Mouse (Mus musculus): ENCODE results near the gene Tcea3.

Tcea3 gene

DNA sequence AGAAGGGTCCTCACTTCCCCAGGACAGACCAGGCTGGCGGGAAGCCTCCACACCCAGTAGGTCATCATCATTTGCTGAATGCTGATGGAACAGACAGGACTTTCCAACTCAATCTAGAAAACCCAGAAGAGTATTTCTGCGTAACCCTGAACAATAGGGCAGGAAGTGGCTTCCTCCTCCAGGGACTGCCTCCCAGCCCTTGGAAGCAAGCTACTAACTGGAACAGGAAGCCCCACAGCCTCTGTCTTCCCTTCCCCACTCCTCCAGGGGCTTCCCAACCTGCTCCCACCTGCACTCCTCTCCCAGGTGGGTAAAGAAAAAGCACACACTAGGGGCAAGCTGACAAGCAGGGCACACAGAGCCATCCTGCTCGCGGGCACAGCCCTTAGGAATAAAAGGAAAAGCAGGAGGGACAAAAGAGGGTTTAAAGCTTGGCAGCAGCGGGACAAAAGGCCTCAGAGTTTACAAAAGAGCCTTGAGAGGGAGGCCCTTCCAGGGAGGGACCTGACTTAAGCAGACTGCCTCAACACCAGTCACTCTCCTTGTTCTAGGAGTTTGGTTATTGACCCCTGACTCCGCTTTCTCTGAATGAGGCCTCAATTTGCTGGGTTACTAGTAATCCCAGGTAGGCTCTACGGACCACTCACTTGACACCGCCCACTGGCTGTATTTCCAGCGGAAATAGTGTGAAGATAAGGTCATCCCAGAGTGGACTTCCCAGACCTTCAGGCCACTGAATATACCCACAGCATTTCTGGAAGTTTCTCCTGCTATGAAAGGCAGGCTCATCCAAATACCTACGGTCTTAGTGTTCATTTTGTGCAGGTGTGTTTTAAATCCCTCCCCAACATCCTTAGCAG, 35.3 kb downstream of the Tcea3 start:
- no peak for DNase-seq

DNA sequence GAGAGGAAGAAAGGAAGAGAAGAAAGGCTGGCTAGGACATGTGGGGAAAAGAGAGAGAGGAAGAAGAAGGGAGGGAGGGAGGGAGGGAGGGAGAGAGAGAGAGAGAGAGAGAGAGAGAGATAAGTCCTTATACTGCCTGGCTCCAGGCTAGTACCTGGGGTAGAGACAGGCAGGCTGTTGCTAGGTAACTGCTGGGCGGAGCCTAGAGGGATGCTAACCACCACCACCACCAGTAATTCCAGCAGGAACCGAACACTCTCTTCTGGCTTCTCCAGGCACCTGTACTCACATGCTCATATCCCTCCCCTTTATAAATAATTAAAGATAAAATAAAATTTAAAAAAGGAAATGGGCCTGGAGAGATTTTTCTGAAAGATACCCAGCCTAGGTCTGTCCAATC, 36.3 kb downstream of the Tcea3 start:
- DNase-seq, result no peak

DNA sequence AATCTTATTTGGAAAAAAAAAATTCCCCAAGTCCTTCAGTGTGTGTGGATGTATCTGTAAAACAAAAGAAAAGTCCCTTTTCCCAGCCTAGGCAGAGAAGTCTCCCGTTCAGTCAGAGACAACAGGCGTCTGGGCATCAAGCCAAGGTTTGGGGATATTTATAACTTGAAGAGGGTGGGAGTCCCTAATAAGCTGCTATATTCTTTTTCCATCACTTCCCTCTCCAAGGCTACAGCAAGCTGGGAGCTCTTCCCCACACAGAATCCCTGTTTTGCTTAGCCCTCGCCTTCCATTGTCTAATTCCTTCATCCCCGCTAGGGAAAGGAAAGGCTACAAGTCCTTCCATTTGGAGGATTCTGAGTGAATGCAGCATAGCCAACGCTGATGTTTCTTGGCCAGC, 36.9 kb downstream of the Tcea3 start, which contains the start of gene Zfp46:
Zfp46 (plus strand) TSS at position 229 of the 400 bp plus-strand sequence.
- DNase-seq, result no peak

DNA sequence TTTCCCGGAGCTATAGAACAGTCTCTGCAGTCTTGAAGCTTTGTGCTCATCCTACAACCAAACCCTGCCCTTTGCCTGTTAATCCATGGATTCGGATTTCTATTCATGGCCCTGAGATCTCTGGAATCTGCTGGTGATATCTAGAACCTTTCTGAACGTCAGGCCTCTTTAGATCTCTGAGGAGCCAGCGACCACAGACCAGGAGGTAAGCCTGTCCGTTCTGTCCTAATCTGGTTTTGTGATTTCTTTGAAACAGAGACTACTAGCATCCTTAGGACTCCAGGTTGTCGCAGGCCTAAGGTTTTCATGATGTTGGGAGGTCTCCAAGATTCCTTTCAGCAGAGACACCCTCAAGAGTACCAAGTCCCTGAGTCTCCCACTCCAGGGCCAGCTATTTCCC, 37.4 kb downstream of the Tcea3 start:
- no peak for DNase-seq

DNA sequence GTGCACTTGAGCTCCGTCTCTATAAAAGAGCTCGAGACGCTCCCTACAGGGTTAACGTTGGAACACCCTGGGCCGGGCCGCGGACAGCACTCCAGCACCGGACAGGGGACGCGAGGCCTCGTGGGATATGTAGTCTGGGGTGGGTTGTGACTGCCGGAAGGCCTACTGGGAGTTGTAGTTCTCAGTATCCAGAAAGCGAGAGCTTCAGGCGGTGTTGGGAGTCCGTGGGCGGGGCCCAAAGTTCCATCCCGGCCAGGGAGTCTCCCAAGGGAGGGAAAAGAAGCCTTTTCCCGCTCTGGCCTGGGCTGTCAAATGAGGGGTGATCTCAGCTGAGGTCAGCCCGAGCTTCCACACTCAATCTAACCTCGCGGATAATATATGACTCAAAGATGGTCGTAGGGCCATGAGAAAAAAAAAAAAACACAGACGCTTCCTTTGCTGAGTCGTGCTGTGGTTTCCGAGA, 37.9 kb downstream of the Tcea3 start:
- DNase-seq, result peak; percentile 84 to 86

DNA sequence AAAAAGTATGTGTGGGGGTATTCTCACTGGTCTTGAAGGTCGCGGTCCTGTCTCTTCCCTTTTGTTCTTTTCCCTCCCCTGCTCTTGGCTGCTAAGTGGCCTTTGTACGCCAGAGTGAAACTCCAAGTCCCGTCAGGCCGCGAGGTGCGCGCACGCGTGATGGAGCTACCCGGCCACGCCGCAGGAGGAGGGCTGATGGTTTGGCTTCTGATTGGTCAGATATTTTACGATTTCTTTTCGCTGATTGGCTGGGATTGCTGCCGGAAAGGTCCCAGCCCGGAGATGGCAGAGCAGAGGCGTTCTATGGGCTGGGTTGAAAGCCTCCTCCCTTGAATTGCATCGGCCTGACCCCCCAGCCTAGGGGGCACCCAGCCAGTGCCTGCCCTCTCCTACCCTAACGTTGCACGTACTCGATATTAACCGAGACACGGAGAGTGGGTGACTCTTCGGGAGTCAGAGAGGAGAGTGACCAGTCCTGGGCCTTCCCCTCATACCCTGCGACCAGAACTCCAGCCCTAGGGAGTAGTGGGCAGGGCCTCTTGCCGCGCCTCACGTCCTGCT, 38.4 kb downstream of the Tcea3 start:
- peak; percentile 90 to 92 for DNase-seq

DNA sequence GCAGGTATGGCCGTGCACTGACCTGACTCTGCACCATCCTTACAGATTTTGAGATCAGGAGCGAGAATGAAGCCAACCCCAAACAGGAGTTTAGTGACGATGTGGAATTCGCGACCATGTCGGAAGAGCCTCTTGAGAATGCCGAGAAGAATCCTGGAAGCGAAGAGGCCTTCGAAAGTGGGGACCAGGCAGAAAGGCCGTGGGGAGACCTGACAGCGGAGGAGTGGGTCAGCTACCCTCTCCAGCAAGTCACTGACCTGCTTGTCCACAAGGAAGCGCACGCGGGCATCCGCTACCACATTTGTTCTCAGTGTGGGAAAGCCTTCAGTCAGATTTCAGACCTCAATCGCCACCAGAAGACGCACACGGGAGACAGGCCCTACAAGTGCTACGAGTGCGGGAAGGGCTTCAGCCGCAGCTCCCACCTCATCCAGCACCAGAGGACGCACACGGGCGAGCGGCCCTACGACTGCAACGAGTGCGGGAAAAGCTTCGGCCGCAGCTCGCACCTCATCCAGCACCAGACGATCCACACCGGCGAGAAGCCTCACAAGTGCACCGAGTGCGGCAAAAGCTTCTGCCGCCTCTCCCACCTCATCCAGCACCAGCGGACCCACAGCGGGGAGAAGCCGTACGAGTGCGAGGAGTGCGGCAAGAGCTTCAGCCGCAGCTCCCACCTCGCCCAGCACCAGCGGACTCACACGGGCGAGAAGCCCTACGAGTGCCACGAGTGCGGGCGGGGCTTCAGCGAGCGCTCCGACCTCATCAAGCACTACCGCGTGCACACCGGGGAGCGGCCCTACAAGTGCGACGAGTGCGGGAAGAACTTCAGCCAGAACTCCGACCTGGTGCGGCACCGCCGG, 42.6 kb downstream of the Tcea3 start:
- no peak for DNase-seq

DNA sequence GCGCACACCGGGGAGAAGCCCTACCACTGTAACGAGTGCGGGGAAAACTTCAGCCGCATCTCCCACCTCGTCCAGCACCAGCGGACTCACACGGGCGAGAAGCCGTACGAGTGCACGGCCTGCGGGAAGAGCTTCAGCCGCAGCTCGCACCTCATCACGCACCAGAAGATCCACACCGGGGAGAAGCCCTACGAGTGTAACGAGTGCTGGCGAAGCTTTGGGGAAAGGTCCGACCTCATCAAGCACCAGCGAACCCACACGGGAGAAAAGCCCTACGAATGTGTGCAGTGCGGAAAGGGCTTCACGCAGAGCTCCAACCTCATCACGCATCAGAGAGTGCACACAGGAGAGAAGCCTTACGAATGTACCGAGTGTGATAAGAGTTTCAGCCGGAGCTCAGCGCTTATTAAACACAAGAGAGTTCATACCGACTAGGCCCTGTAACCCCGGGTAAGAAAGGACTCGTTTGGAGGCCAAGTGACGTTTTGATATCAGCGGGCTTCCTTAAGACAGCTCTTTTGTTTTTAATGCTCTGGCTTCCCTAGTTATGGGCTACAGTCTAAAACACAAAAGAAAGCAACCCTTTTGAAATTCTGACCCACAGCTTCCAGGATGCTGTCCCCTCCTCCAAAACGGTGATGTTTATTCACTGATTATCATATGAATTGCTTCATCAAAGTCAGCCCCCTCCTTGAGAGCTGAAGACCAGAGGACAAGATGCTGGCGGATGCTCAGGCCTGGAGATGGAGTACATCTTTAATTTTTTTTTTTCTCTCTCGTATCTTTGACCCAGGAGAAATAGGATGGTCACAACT, 43.5 kb downstream of the Tcea3 start:
- no peak for DNase-seq

DNA sequence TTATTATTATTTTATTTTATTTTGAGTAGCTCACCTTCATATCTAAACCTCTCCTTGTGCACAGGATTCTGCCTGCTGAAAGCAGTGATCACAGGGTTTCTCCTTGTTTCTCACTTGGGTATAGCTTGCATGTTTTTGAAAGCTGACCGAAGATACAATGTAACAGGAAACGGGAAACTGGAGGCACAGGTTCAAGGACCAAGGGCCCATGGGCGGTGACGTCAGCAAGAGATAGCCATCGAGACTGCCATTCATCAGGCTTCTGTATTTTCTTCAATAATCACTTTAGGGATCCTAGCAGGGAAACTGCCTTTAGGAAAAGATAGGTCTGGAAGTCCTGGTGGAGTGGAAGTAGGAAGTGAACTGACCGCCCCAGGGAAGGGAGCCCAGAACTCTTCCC, 44.2 kb downstream of the Tcea3 start:
- DNase-seq, result no peak

DNA sequence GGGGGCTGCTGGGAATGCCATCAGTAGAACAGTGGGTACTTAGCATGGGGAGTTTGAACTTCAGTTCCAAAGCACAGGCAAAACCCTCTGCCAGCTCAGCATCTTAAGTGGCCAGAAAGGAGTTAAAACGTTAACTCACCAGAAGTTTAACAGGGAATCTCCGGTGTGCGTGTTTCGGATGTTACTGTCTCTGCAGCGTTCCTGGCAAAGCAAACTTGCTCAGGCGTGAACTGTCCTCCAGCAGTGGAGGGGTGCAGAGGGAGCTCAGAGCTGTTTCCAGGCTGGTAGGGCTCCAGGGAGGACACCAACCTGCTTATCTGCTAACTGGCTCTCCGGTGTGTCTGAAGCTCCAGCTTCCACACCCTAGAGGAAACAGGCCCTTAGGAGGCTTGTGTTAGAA, 48.4 kb downstream of the Tcea3 start:
- no peak for DNase-seq

DNA sequence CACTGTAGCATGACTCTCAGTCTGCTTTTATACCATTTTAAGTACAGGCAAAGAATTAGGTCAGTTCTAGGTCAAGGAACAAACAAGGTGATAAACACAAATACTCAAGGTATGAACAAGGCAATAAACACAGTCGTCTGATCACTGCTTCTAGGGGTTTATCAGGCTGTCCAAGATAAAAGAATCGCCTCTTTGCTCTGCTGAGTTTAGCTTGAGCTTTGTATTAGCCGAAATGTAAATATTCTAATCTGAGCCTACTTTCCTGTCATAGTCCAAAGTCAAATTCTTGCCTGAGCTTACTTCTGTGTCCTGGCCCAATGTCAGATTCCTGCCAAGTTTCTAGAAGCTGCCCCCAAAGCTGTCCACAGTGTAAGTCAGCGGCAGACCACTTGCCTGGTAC, 54.9 kb downstream of the Tcea3 start:
- DNase-seq, result no peak

DNA sequence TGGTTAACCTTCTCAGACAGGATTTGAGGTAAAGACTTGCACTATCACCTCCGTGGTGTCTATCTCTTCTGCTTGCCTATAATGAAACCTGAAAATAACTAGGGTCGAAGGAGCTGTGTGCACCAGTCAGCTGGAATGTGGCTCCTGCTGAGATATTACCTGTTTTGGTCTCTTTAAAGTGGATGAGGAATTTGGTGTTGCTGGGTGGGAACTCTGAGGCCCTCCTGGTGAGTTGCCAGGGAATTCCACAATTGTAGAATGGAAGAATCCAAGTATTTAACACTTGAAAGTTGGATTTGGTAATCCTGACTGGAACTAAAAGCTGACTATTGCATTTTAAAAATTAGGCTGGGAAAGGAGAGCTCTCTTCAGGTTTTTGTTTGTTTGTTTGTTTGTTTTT, 56.7 kb downstream of the Tcea3 start:
- no peak for DNase-seq

DNA sequence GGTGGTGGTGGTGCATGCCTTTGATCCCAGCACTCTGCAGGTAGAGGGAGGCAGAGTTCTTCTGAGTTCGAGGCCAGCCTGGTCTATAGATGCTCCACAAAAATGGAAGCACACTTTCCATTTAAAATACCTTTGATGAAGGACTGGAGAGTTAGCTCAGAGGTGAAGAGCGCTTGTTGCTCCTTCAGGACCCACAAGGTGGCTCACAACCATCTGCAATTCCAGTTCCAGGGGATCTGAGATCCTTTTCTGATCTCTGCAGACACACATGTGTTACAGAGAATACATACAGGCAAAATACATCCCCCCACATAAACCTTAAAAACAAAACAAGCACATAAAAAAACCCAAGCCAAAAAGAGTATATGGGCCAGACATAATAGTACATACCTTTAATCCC, 60.8 kb downstream of the Tcea3 start:
- DNase-seq, result no peak

DNA sequence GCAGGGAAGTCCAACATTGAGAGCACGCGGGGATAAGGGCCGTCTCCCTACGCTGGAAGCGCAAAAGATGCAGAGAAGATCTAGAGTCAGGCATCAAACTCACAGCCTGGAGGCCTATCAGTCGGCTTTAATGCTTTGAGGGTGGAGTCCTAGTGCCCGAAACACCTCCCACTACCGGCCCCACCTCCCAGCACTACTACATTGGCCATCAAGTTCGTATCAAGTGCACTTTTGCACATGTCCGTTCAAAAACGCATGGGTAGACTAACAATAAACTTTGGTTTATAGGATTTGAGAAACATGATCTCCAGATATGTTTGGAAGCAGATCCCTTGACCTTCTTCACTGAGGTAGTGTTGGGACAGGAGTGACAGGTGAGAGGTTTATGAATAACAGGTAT, 62.3 kb downstream of the Tcea3 start:
- peak; percentile 32 to 59 for DNase-seq

DNA sequence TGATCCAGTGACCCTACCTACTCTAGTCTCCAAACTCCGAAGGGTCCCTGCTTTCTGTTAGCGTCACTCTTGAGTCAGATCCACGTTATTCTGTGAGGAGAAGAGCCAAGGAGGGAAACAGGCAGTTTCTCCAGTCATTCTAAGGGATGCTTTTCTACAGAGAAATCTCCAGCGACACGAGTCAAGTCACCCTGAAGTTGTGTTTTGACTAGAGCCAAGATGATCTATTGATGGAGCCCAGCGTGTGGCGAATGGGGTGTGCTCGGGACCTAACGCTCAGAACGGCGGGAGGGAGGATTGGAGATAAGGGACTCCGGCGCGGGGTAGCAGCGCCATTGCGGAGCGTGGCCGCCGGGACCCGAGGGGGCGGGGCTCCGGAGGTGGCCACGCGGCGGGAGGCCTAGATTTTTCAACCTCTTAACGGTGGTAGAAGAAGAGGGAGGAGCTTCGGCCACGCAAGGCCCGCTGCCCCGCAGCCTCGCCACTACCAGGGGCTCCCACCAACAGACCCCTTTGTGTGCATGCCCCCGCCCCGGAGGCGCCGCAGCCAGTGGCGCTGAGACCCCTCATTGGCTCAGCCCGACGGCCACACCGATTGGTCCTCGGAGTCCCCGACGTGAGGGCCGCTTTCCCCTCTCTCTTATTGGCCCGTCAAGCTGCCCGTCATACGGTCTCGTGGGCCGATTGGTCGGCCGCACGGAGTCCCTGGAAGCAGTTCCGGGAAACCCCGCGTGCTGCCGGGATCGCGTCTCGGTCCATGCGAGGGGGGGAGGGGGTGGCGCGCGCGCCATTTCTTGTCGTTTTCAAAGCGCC, 62.9 kb downstream of the Tcea3 start, which contains the start of gene Hnrnpr:
Hnrnpr (plus strand) TSS at position 714 of the 813 bp plus-strand sequence.
- DNase-seq, result peak; percentile 97 to 99

DNA sequence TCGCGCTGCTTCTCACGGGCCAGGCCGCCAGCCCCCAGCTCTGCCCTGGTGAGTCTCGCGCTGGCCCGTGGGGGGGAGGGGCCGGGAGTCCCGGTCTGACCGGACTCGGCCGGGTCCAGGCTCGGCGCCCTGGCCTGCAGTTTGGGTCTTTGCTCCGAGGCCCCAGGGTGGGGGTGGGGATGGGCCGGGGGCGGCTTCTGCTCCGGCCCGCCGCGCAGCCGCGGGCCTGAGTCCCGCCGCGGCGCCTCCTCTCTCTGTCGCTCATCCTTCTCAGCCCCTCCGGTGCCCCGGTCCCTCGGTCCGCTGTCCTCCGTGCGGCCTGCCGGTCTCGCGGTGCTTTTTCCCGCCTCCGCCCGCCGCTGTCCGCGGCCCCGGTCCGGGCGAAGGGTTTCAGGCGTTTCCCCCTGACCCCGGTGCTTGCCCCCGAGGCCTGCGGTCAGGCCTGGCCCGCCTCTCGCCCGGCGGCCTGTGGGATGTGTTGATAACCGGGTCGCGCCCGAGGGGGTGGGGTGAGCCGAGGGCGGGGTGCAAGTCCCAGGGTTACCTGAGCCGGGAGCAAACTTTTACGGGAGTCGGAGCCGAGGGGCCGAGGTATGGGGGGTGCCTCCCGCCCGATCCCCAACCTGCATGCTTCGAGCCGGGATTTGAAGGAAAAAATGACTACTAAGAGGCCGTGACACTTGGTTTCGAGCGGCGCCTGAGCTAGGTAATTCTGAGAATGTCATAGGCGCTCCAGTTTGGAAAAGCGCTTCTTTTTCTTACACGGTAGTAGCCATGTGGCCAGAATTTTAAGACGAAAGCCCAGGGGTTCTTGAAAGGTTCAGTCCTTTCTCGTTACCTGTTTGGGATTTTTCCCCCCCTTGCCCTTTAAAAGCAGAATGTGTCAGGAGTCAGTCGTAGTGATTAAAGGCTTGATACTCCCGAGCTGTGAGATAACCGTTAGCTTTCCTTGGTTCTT, 63.8 kb downstream of the Tcea3 start:
- DNase-seq, result peak; percentile 47 to 57

DNA sequence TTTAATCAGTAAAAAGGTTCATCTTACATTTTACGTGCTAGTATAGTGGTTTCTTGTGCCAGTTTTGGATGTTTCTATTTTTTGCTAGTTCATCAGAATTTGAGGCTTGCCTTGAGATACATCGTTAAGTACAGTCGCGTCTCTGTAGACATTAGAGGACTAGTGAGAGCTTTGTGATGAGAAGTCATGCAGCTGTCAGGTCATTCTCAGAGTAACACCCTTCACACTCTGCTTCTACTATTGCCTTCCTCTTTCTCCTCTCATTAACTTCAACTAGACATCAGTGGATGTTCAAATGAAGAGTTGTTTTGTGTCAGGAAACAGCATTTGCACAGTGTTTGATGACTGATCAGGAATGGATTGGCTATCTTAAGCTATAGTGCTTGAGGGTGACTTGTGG, 65.1 kb downstream of the Tcea3 start:
- DNase-seq, result no peak

DNA sequence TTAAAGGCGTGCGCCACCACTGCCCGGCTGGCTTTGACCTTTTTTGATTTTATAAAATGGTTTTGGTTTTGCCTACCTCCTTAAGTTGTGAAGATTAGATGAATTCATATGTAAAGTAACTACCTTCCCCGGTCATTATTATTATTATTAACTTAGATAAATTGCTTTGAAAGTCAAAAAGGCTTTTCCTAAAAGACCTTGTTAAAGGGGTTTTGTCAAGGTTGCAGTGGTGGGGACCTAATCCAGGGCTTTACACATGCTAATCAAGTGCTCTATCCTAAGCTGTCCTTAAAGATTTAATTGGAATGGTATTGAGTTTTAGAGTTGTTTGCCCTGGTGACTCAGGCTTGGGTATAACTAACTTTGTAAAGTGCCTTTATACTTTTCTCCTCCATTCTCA, 70.1 kb downstream of the Tcea3 start:
- no peak for DNase-seq

DNA sequence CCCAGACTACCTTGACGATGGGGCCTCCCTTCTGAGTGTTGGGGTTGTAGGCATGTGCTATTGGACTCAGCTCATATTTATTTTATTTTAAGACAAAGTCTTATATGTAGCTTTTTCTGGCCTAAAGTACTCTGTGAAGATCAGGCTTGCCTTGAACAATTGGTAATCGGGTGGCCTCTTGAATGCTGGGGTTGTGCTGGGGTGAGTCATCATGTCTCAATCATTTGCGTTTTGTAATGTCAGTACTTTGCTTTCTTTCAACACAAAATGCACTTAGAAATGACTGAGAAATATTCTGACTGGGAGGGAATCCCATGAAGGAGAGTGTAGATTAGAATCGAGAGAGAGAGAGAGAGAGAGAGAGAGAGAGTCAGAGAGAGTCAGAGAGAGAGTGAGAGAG, 72.5 kb downstream of the Tcea3 start:
- DNase-seq, result no peak

DNA sequence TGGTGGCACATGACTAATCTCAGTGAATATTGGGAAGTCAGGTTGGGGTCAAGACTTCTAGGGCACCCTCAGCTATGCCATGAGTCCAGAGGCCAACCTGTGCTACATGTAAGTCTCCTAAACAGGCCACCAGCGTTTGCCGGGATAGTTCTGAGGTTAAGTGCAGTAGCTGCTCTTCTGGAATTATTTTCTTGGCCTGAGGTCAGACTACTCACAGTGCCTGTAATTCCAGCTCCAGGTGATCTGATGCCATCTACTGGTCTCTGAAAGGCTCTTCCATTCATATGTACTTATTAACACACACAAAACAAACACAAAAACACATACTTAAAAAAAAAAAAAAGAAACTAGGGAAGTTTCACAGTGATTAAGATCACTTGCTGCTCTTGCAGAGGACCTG, 76.7 kb downstream of the Tcea3 start:
- no peak for DNase-seq
